Mouse (Mus musculus) liver, embryonic 11.5 days (tissue): Measurements from ENCODE around the gene Cbx3. TPM values are rescaled to one million over a fixed set of nuclear protein-coding genes. Genes with fewer than 3 reads are reported as not detected.
A peak's percentile ranks its signal among the peaks of the same experiment; 100 is the strongest.

Experiments
- ATAC-seq: fragments of 200-750 bp; cut with Nextera tagmentation; replicated peaks from 2 replicates; pipeline ENCODE4 v1.8.0; 2017; ENCODE audit warnings: moderate number of reproducible peaks, mild to moderate bottlenecking, moderate TSS enrichment, moderate library complexity; ENCODE audit not compliant: low FRiP score
- DNase-seq: peaks from one replicate; pipeline ENCODE4 v3.0.0-alpha.2; 2017; ENCODE audit warnings: low spot score
- H3K27ac ChIP-seq: fragments of 300-500 bp; sonication (generic); 2 replicates; pipeline ENCODE4 v1.5.1; 2014; ENCODE audit warnings: mild to moderate bottlenecking, low read depth, low read length, control low read depth
- H3K27me3 ChIP-seq: fragments of 300-500 bp; sonication (generic); replicated peaks from 2 replicates; pipeline ENCODE4 v1.6.1; 2014; ENCODE audit warnings: low read length, mixed read lengths; ENCODE audit not compliant: control insufficient read depth, insufficient read depth
- H3K36me3 ChIP-seq: fragments of 300-500 bp; sonication (generic); 2 replicates; pipeline ENCODE4 v1.6.1; 2014; ENCODE audit warnings: mild to moderate bottlenecking, low read length, moderate library complexity, mixed read lengths; ENCODE audit not compliant: control insufficient read depth, insufficient read depth
- H3K4me1 ChIP-seq: fragments of 300-500 bp; sonication (generic); replicated peaks from 2 replicates; pipeline ENCODE4 v1.6.1; 2014; ENCODE audit warnings: low read length, mixed read lengths; ENCODE audit not compliant: control insufficient read depth, insufficient read depth
- H3K4me2 ChIP-seq: fragments of 300-500 bp; sonication (generic); 2 replicates; pipeline ENCODE4 v1.6.1; 2014; ENCODE audit warnings: mild to moderate bottlenecking, control low read depth, moderate library complexity
- H3K4me3 ChIP-seq: fragments of 300-500 bp; sonication (generic); 2 replicates; pipeline ENCODE4 v1.5.1; 2014; ENCODE audit warnings: low read depth, low read length, control low read depth
- H3K9ac ChIP-seq: fragments of 300-500 bp; sonication (generic); 2 replicates; pipeline ENCODE4 v1.6.1; 2014; ENCODE audit warnings: low read depth, low read length, control low read depth
- H3K9me3 ChIP-seq: fragments of 300-500 bp; sonication (generic); 2 replicates; pipeline ENCODE4 v1.6.1; 2016; ENCODE audit warnings: low read length, inconsistent platforms, mixed read lengths; ENCODE audit not compliant: control insufficient read depth
- WGBS: fragments of 180-500 bp; shearing (Covaris S2); extraction: QIAGEN DNeasy Blood & Tissue Kit; methylation state at CpG from one replicate; pipeline ENCODE4 v1.1.7; 2014; 5-methylcytosine and 5-hydroxymethylcytosine counted together
- polyA plus RNA-seq: library from polyadenylated mRNA; unstranded; fragments of >200 nt; fragmentation: Nextera tagmentation; extraction: Ambion mirVana; gene quantifications from 2 replicates; pipeline ENCODE4 v1.2.1, GENCODE M21; 2014

Cbx3 gene
- polyA plus RNA-seq, 1 experiment from 2014 or later: 477 TPM

- Histone ChIP-seq H3K4me3 (no peak overlapping the region), H3K27ac (no peak overlapping the region), H3K9ac (no peak overlapping the region), H3K36me3 (no peaks in the 10 kb centered on the region), H3K4me1 (no peaks in the 10 kb centered on the region), H3K27me3 (no peaks in the 10 kb centered on the region; the same call in 1 of the 2 replicates), H3K9me3 (no peaks in the 10 kb centered on the region), H3K4me2 (no peak overlapping the region)
- DNase-seq (no peak), ATAC-seq (no peak)
- WGBS: 51% methylated on average over 9 of the region's 9 CpGs
These were observed 27.8 kb upstream of the Cbx3 start for GRCm38 (mm10) chr6:51442191-51442835.

GRCm38 (mm10) chr6:51452927-51453503 lies 17.1 kb upstream of the Cbx3 start:
- DNase-seq (no peak), ATAC-seq (no peak)
- Histone ChIP-seq H3K27ac (no peak overlapping the region), H3K36me3 (no peaks in the 10 kb centered on the region), H3K4me2 (no peak overlapping the region), H3K9ac (no peak overlapping the region), H3K27me3 (no peaks in the 10 kb centered on the region), H3K4me1 (no peaks in the 10 kb centered on the region), H3K9me3 (no peaks in the 10 kb centered on the region), H3K4me3 (no peak overlapping the region)
- 73% methylated on average over 7 of the region's 7 CpGs for WGBS

- no peak overlapping the region for H3K27ac ChIP-seq
- peaks cover 5% of the 10 kb centered on the region for H3K36me3 ChIP-seq
- H3K9ac ChIP-seq: no peak overlapping the region
- H3K4me2 ChIP-seq: no peak overlapping the region
- no peaks in the 10 kb centered on the region for H3K27me3 ChIP-seq
- ATAC-seq (no peak), DNase-seq (no peak)
- 30% methylated on average over 3 of the region's 3 CpGs for WGBS
- no peaks in the 10 kb centered on the region for H3K4me1 ChIP-seq
- no peaks in the 10 kb centered on the region for H3K9me3 ChIP-seq
- no peak overlapping the region for H3K4me3 ChIP-seq
These were observed 15.2 kb upstream of the Cbx3 start for GRCm38 (mm10) chr6:51454949-51455348.

- H3K4me1 ChIP-seq: no peaks in the 10 kb centered on the region
- H3K9me3 ChIP-seq: no peaks in the 10 kb centered on the region
- H3K4me3 ChIP-seq: no peak overlapping the region
- no peaks in the 10 kb centered on the region for H3K27me3 ChIP-seq
- no peak overlapping the region for H3K4me2 ChIP-seq
- DNase-seq (no peak), ATAC-seq (no peak)
- peaks cover 10% of the 10 kb centered on the region for H3K36me3 ChIP-seq
- WGBS: 71% methylated on average over 1 of the region's 1 CpGs
- no peak overlapping the region for H3K9ac ChIP-seq
- no peak overlapping the region for H3K27ac ChIP-seq
These were observed 14.0 kb upstream of the Cbx3 start for GRCm38 (mm10) chr6:51456198-51456597.

- Histone ChIP-seq H3K9me3 (no peaks in the 10 kb centered on the region), H3K36me3 (peaks cover 19% of the 10 kb centered on the region), H3K4me2 (no peak overlapping the region), H3K27ac (no peak overlapping the region), H3K4me1 (no peaks in the 10 kb centered on the region), H3K27me3 (no peaks in the 10 kb centered on the region), H3K4me3 (no peak overlapping the region), H3K9ac (no peak overlapping the region)
- no peak for DNase-seq
- 68% methylated on average over 3 of the region's 3 CpGs for WGBS
- ATAC-seq: no peak
These were observed 12.9 kb upstream of the Cbx3 start for GRCm38 (mm10) chr6:51457283-51457682.

- Histone ChIP-seq H3K4me1 (no peaks in the 10 kb centered on the region), H3K9me3 (no peaks in the 10 kb centered on the region), H3K4me2 (no peak overlapping the region), H3K4me3 (no peak overlapping the region), H3K36me3 (peaks cover 20% of the 10 kb centered on the region), H3K27ac (no peak overlapping the region), H3K9ac (no peak overlapping the region), H3K27me3 (no peaks in the 10 kb centered on the region)
- no peak for ATAC-seq
- WGBS: 74% methylated on average over 8 of the region's 8 CpGs
- DNase-seq: no peak
These were observed 12.3 kb upstream of the Cbx3 start for GRCm38 (mm10) chr6:51457770-51458387.

- H3K9me3 ChIP-seq: no peaks in the 10 kb centered on the region
- 34% methylated on average over 2 of the region's 2 CpGs for WGBS
- H3K4me2 ChIP-seq: no peak overlapping the region
- no peak overlapping the region for H3K27ac ChIP-seq
- DNase-seq (no peak), ATAC-seq (peak; percentile 21)
- H3K9ac ChIP-seq: no peak overlapping the region
- no peak overlapping the region for H3K4me3 ChIP-seq
- H3K36me3 ChIP-seq: peaks cover 29% of the 10 kb centered on the region
- H3K4me1 ChIP-seq: no peaks in the 10 kb centered on the region
- H3K27me3 ChIP-seq: no peaks in the 10 kb centered on the region
These were observed 11.2 kb upstream of the Cbx3 start for GRCm38 (mm10) chr6:51458925-51459312.

- DNase-seq (peak; percentile 46), ATAC-seq (peak; percentile 54)
- Histone ChIP-seq H3K4me3 (no peak overlapping the region), H3K4me2 (no peak overlapping the region), H3K27me3 (no peaks in the 10 kb centered on the region), H3K9ac (no peak overlapping the region), H3K4me1 (no peaks in the 10 kb centered on the region), H3K27ac (no peak overlapping the region), H3K9me3 (no peaks in the 10 kb centered on the region), H3K36me3 (peaks cover 30% of the 10 kb centered on the region)
- WGBS: 44% methylated on average over 5 of the region's 5 CpGs
These were observed 10.7 kb upstream of the Cbx3 start for GRCm38 (mm10) chr6:51459313-51460020.
